Mouse (Mus musculus) testis, adult 2 months (tissue): ENCODE results near the gene Slco1a5.

Experiments
- CTCF ChIP-seq: fragments of 200-500 bp; IDR thresholded peaks from 2 replicates; pipeline ENCODE4 v1.5.1; 2012; ENCODE audit warnings: low read depth, mild to moderate bottlenecking, inconsistent platforms, low read length, moderate library complexity; ENCODE audit not compliant: control insufficient read depth, insufficient read depth, insufficient replicate concordance
- POLR2A ChIP-seq: fragments of 200-500 bp; IDR thresholded peaks from 2 replicates; pipeline ENCODE4 v1.6.1; 2012; ENCODE audit warnings: low read depth, mild to moderate bottlenecking, inconsistent platforms, low read length, moderate library complexity; ENCODE audit not compliant: control insufficient read depth

- no peak for TF ChIP-seq POLR2A
- TF ChIP-seq CTCF, result peak; percentile 20; the same call in 1 of the 2 replicates
Measured at GRCm38 (mm10) chr6:142363019-142363576, 40.3 kb upstream of the Slco1a5 start.
